Mouse (Mus musculus) midbrain, embryonic 13.5 days (tissue): ENCODE measurements around the gene Ddo. TPM values are rescaled to one million over a fixed set of nuclear protein-coding genes. Genes with fewer than 3 reads are reported as not detected.
A peak's percentile ranks its signal among the peaks of the same experiment; 100 is the strongest.

Experiments
- ATAC-seq: fragments of 200-750 bp; cut with Nextera tagmentation; 2 replicates; pipeline ENCODE4 v1.8.0; 2017; ENCODE audit warnings: mild to moderate bottlenecking, moderate TSS enrichment, moderate library complexity
- H3K27ac ChIP-seq: fragments of 300-500 bp; sonication (generic); 2 replicates; pipeline ENCODE4 v1.5.1; 2015; ENCODE audit warnings: inconsistent platforms, mild to moderate bottlenecking, moderate library complexity
- H3K27me3 ChIP-seq: fragments of 300-500 bp; sonication (generic); 2 replicates; pipeline ENCODE4 v1.6.1; 2015; ENCODE audit warnings: mild to moderate bottlenecking, inconsistent platforms
- H3K36me3 ChIP-seq: fragments of 300-500 bp; sonication (generic); 2 replicates; pipeline ENCODE4 v1.6.1; 2015; ENCODE audit warnings: mild to moderate bottlenecking, inconsistent platforms
- H3K4me1 ChIP-seq: fragments of 300-500 bp; sonication (generic); replicated peaks from 2 replicates; pipeline ENCODE4 v1.6.1; 2015; ENCODE audit warnings: inconsistent platforms
- H3K4me2 ChIP-seq: fragments of 300-500 bp; sonication (generic); replicated peaks from 2 replicates; pipeline ENCODE4 v1.6.1; 2015; ENCODE audit warnings: moderate library complexity, mild to moderate bottlenecking, inconsistent platforms
- H3K4me3 ChIP-seq: fragments of 300-500 bp; sonication (generic); replicated peaks from 2 replicates; pipeline ENCODE4 v1.5.1; 2015; ENCODE audit warnings: mild to moderate bottlenecking, inconsistent platforms
- H3K9ac ChIP-seq: fragments of 300-500 bp; sonication (generic); replicated peaks from 2 replicates; pipeline ENCODE4 v1.6.1; 2015; ENCODE audit warnings: mild to moderate bottlenecking, inconsistent platforms
- H3K9me3 ChIP-seq: fragments of 300-500 bp; sonication (generic); 2 replicates; pipeline ENCODE4 v1.6.1; 2016; ENCODE audit warnings: mild to moderate bottlenecking, inconsistent platforms
- WGBS: fragments of 180-500 bp; shearing (Covaris S2); methylation state at CpG from one replicate; pipeline ENCODE4 v1.1.7; 2015; 5-methylcytosine and 5-hydroxymethylcytosine counted together
- polyA plus RNA-seq: library from polyadenylated mRNA; unstranded; fragments of >200 nt; fragmentation: Nextera tagmentation; extraction: Ambion mirVana; gene quantifications from 2 replicates; pipeline ENCODE4 v1.2.1, GENCODE M21; 2015

Ddo gene
- polyA plus RNA-seq, 1 experiment from 2014 or later = 0.70 TPM

GRCm38 (mm10) chr10:40724342-40724741 is 94.5 kb downstream of the Ddo start:
- 12% methylated on average over 6 of the region's 6 CpGs for WGBS
- no peaks in the 10 kb centered on the region for H3K36me3 ChIP-seq
- H3K4me2 ChIP-seq = no peak overlapping the region
- H3K4me1 ChIP-seq = peaks cover 38% of the 10 kb centered on the region
- H3K9ac ChIP-seq = no peak overlapping the region
- no peak overlapping the region for H3K27ac ChIP-seq
- H3K27me3 ChIP-seq = no peaks in the 10 kb centered on the region
- no peaks in the 10 kb centered on the region for H3K9me3 ChIP-seq
- ATAC-seq = no peak
- no peak overlapping the region for H3K4me3 ChIP-seq

GRCm38 (mm10) chr10:40725066-40725465 is 95.3 kb downstream of the Ddo start:
- 53% methylated on average over 4 of the region's 4 CpGs for WGBS

GRCm38 (mm10) chr10:40725471-40725870 is 95.7 kb downstream of the Ddo start:
- Histone ChIP-seq H3K27me3 (no peaks in the 10 kb centered on the region), H3K4me2 (no peak overlapping the region), H3K27ac (no peak overlapping the region), H3K4me3 (no peak overlapping the region), H3K36me3 (no peaks in the 10 kb centered on the region), H3K4me1 (peaks cover 38% of the 10 kb centered on the region), H3K9ac (no peak overlapping the region), H3K9me3 (no peaks in the 10 kb centered on the region)
- no peak for ATAC-seq
- WGBS = 90% methylated on average over 4 of the region's 4 CpGs

More at GRCm38 (mm10) chr10:40725066-40725465, 95.3 kb downstream of the Ddo start:
- H3K4me2 ChIP-seq = no peak overlapping the region
- H3K27ac ChIP-seq = no peak overlapping the region
- H3K27me3 ChIP-seq = no peaks in the 10 kb centered on the region
- no peak overlapping the region for H3K4me3 ChIP-seq
- H3K9me3 ChIP-seq = no peaks in the 10 kb centered on the region
- peaks cover 38% of the 10 kb centered on the region for H3K4me1 ChIP-seq
- ATAC-seq = no peak
- no peak overlapping the region for H3K9ac ChIP-seq
- no peaks in the 10 kb centered on the region for H3K36me3 ChIP-seq

GRCm38 (mm10) chr10:40726288-40726902 is 96.6 kb downstream of the Ddo start:
- H3K4me3 ChIP-seq = no peak overlapping the region
- peak overlapping the region; percentile 79 for H3K27ac ChIP-seq
- no peak overlapping the region for H3K4me2 ChIP-seq
- H3K36me3 ChIP-seq = no peaks in the 10 kb centered on the region
- no peaks in the 10 kb centered on the region for H3K9me3 ChIP-seq
- peak; percentile 76 for ATAC-seq
- peaks cover 38% of the 10 kb centered on the region for H3K4me1 ChIP-seq
- no peak overlapping the region for H3K9ac ChIP-seq
- WGBS = 33% methylated on average over 11 of the region's 11 CpGs
- no peaks in the 10 kb centered on the region for H3K27me3 ChIP-seq

GRCm38 (mm10) chr10:40726989-40727388 is 97.2 kb downstream of the Ddo start:
- Histone ChIP-seq H3K27ac (peak overlapping the region; percentile 79), H3K36me3 (no peaks in the 10 kb centered on the region), H3K9ac (no peak overlapping the region), H3K4me1 (peaks cover 38% of the 10 kb centered on the region), H3K4me2 (no peak overlapping the region), H3K9me3 (no peaks in the 10 kb centered on the region), H3K4me3 (no peak overlapping the region), H3K27me3 (no peaks in the 10 kb centered on the region)
- ATAC-seq = peak; percentile 78
- 12% methylated on average over 5 of the region's 5 CpGs for WGBS

GRCm38 (mm10) chr10:40730200-40730599 is 100.4 kb downstream of the Ddo start:
- Histone ChIP-seq H3K9ac (no peak overlapping the region), H3K36me3 (no peaks in the 10 kb centered on the region), H3K4me1 (peaks cover 26% of the 10 kb centered on the region), H3K27me3 (no peaks in the 10 kb centered on the region), H3K9me3 (no peaks in the 10 kb centered on the region), H3K4me2 (no peak overlapping the region), H3K4me3 (no peak overlapping the region), H3K27ac (no peak overlapping the region)
- 93% methylated on average over 5 of the region's 5 CpGs for WGBS
- no peak for ATAC-seq

Other genes starting within 250 kb of the Ddo start
- not detected in 2 replicates for gene Slc22a16, start 59.7 kb upstream of the Ddo start, polyA plus RNA-seq
- 0.43 and 0.52 TPM in 2 replicates for gene Mettl24, start 53.3 kb downstream of the Ddo start, polyA plus RNA-seq